Mouse (Mus musculus) small intestine, adult 10 weeks (tissue): Measurements from ENCODE around the gene Ears2. TPM values are rescaled to one million over a fixed set of nuclear protein-coding genes. Genes with fewer than 3 reads are reported as not detected.

Experiments used
- polyA plus RNA-seq: library from polyadenylated mRNA; stranded (reverse); fragments of 350-450 nt; fragmentation: Illumina TruSeq; extraction: RNeasy Lipid Tissue Mini Kit (QIAGEN cat#74804); gene quantifications from one replicate; pipeline ENCODE4 v1.2.3, GENCODE M21; 2014; ENCODE audit warnings: low replicate concordance

The Ears2 gene
- 1.3 TPM for polyA plus RNA-seq

GRCm38 (mm10) chr7:122066945-122067516, at the start of gene Ears2, which contains the start of gene Ubfd1:
Gene Ears2 (minus strand): TSS chr7:122067263.
Gene Ubfd1 (plus strand): TSS chr7:122067175.

GRCm38 (mm10) chr7:122101747-122102244, 34.7 kb upstream of the Ears2 start, which contains the start of gene Ndufab1:
Gene Ndufab1 (minus strand): TSS chr7:122101886.

GRCm38 (mm10) chr7:122020667-122021354, 46.3 kb downstream of the Ears2 start, which contains the start of gene Gga2:
Gene Gga2 (minus strand): TSS chr7:122021222.

Other genes starting within 250 kb of the Ears2 start
- gene Scnn1b, start 202.2 kb downstream of the Ears2 start, polyA plus RNA-seq, result not detected
- 6.9 TPM for gene Cog7, start 85.6 kb downstream of the Ears2 start, polyA plus RNA-seq
- gene Gga2, start 46.0 kb downstream of the Ears2 start, polyA plus RNA-seq, result 1.4 TPM
- 32.7 TPM for gene Ubfd1, start 88 bp downstream of the Ears2 start, polyA plus RNA-seq
- 961 TPM for gene Ndufab1, start 34.6 kb upstream of the Ears2 start, polyA plus RNA-seq
- 9.5 TPM for gene Palb2, start 65.7 kb upstream of the Ears2 start, polyA plus RNA-seq
- gene Dctn5, start 65.8 kb upstream of the Ears2 start, polyA plus RNA-seq, result 71.6 TPM
- 0.82 TPM for gene Plk1, start 92.2 kb upstream of the Ears2 start, polyA plus RNA-seq
- not detected for gene Ern2, start 118.9 kb upstream of the Ears2 start, polyA plus RNA-seq
- 341 TPM for gene Chp2, start 152.2 kb upstream of the Ears2 start, polyA plus RNA-seq
- 16.1 TPM for gene Prkcb, start 221.5 kb upstream of the Ears2 start, polyA plus RNA-seq